Mouse (Mus musculus) CD8-positive naive resting alpha-beta T cell, adult 2 months (primary cell): Measurements from ENCODE around the gene Hivep3.

Source experiments
- DNase-seq, 2 experiments: peaks; one replicate each; pipeline ENCODE4 v3.0.0; 2022; ENCODE audit warnings: low read depth in 2 of 2, low spot score in 2 of 2

Hivep3 gene

GRCm38 (mm10) chr4:120000881-120001280 is 267.3 kb downstream of the Hivep3 start:
- DNase-seq, result no peak

- DNase-seq, result no peak
Observed at GRCm38 (mm10) chr4:120003006-120003405, 269.4 kb downstream of the Hivep3 start.

GRCm38 (mm10) chr4:120006046-120006445 is 272.5 kb downstream of the Hivep3 start:
- DNase-seq, result no peak

GRCm38 (mm10) chr4:120007889-120008288 is 274.3 kb downstream of the Hivep3 start:
- DNase-seq, result no peak

- no peak for DNase-seq
Observed at GRCm38 (mm10) chr4:120009151-120009550, 275.6 kb downstream of the Hivep3 start.

GRCm38 (mm10) chr4:120011788-120012187 is 278.2 kb downstream of the Hivep3 start:
- no peak for DNase-seq

GRCm38 (mm10) chr4:120012891-120013290 is 279.3 kb downstream of the Hivep3 start:
- DNase-seq, result no peak

GRCm38 (mm10) chr4:120018426-120018825 is 284.8 kb downstream of the Hivep3 start:
- DNase-seq, result no peak

- no peak for DNase-seq
Observed at GRCm38 (mm10) chr4:120022392-120022791, 288.8 kb downstream of the Hivep3 start.

GRCm38 (mm10) chr4:120023221-120023840 is 289.7 kb downstream of the Hivep3 start:
- no peak for DNase-seq

GRCm38 (mm10) chr4:120024071-120024470 is 290.5 kb downstream of the Hivep3 start:
- no peak for DNase-seq

GRCm38 (mm10) chr4:120027671-120028070 is 294.1 kb downstream of the Hivep3 start:
- DNase-seq, result no peak

- no peak for DNase-seq
Observed at GRCm38 (mm10) chr4:120029937-120030336, 296.4 kb downstream of the Hivep3 start.

GRCm38 (mm10) chr4:120032320-120032983 is 298.9 kb downstream of the Hivep3 start:
- DNase-seq, result peak; percentile 39 to 48

- peak in 1 of 2 experiments; percentile 8 for DNase-seq
Observed at GRCm38 (mm10) chr4:120032984-120033355, 299.4 kb downstream of the Hivep3 start.

- DNase-seq, result no peak
Observed at GRCm38 (mm10) chr4:120036294-120036693, 302.7 kb downstream of the Hivep3 start.

GRCm38 (mm10) chr4:120037007-120037406 is 303.4 kb downstream of the Hivep3 start:
- no peak for DNase-seq

- DNase-seq, result no peak
Observed at GRCm38 (mm10) chr4:120041520-120041919, 307.9 kb downstream of the Hivep3 start.

- DNase-seq, result no peak
Observed at GRCm38 (mm10) chr4:120042480-120042879, 308.9 kb downstream of the Hivep3 start.

GRCm38 (mm10) chr4:120044612-120045011 is 311.0 kb downstream of the Hivep3 start:
- no peak for DNase-seq

- DNase-seq, result no peak
Observed at GRCm38 (mm10) chr4:120045131-120045537, 311.6 kb downstream of the Hivep3 start.

- DNase-seq, result no peak
Observed at GRCm38 (mm10) chr4:120045871-120046270, 312.3 kb downstream of the Hivep3 start.

- DNase-seq, result no peak
Observed at GRCm38 (mm10) chr4:120047060-120047459, 313.5 kb downstream of the Hivep3 start.
